Comparison of ENCODE assay signal across 8 mouse cellular contexts in genomic region chr6:37870245-37871136, GRCm38 (mm10). TPM values are rescaled to one million over a fixed set of nuclear protein-coding genes. Genes with fewer than 3 reads are reported as not detected.
DNase-seq lines count a peak whose midpoint lies in the region; ATAC-seq and TF ChIP-seq lines count a peak whose summit lies in the region.

Gene Trim24, plus strand, starts transcription at chr6:37870811.

- peak; percentile 49 for TF ChIP-seq POLR2A in kidney, adult 2 months (IDR thresholded peaks at IDR 0.05; ENCODE audit: low read depth, low read length)
- TF ChIP-seq POLR2A in spleen, adult 2 months (IDR thresholded peaks at IDR 0.05; ENCODE audit: low read depth, low read length), result peak; percentile 8; the same call in 1 of the 2 replicates

- no peak for TF ChIP-seq CTCF in kidney, adult 2 months (conservative IDR thresholded peaks at IDR 0.05; ENCODE audit: insufficient read depth, insufficient read length, low read depth, low read length)
- TF ChIP-seq CTCF in spleen, adult 2 months (IDR thresholded peaks at IDR 0.05; ENCODE audit: extremely low read depth, insufficient read depth, insufficient read length, insufficient replicate concordance), result no peak

- peaks cover 29% of the 10 kb centered on the region for H3K9me3 ChIP-seq in embryonic facial prominence, embryonic 13.5 days
- peaks cover 35% of the 10 kb centered on the region for H3K9me3 ChIP-seq in limb, embryonic 12.5 days
- peaks cover 24% of the 10 kb centered on the region for H3K9me3 ChIP-seq in midbrain, embryonic 15.5 days

- ATAC-seq in embryonic facial prominence, embryonic 13.5 days (ENCODE audit: insufficient number of reproducible peaks, insufficient read depth, low FRiP score, low TSS enrichment, low read depth), result peak; percentile 98
- peak; percentile 98 for ATAC-seq in limb, embryonic 12.5 days (ENCODE audit: insufficient number of reproducible peaks, insufficient read depth, low FRiP score, low TSS enrichment, low read depth)
- peak; percentile 98 for ATAC-seq in midbrain, embryonic 15.5 days (replicated peaks)

- H3K27me3 ChIP-seq in embryonic facial prominence, embryonic 13.5 days, result no peaks in the 10 kb centered on the region
- H3K27me3 ChIP-seq in kidney, adult 2 months (replicated peaks; ENCODE audit: control insufficient read depth, insufficient read depth, low read length), result no peaks in the 10 kb centered on the region
- no peaks in the 10 kb centered on the region for H3K27me3 ChIP-seq in limb, embryonic 12.5 days
- no peaks in the 10 kb centered on the region for H3K27me3 ChIP-seq in midbrain, embryonic 15.5 days (replicated peaks)
- no peaks in the 10 kb centered on the region for H3K27me3 ChIP-seq in spleen, adult 2 months (ENCODE audit: control insufficient read depth, insufficient read depth, low read length)

- H3K27ac ChIP-seq in embryonic facial prominence, embryonic 13.5 days, result peak within 1 kb of the TSS; percentile 98
- peak within 1 kb of the TSS; percentile 94 for H3K27ac ChIP-seq in kidney, adult 2 months (ENCODE audit: insufficient read depth, low read depth, low read length)
- H3K27ac ChIP-seq in limb, embryonic 12.5 days, result peak within 1 kb of the TSS; percentile 99
- H3K27ac ChIP-seq in midbrain, embryonic 15.5 days, result peak within 1 kb of the TSS; percentile 98
- H3K27ac ChIP-seq in spleen, adult 2 months (ENCODE audit: insufficient read depth, low read length), result peak within 1 kb of the TSS; percentile 95

- no peaks in the 10 kb centered on the region for H3K4me1 ChIP-seq in embryonic facial prominence, embryonic 13.5 days
- no peaks in the 10 kb centered on the region for H3K4me1 ChIP-seq in kidney, adult 2 months (ENCODE audit: control insufficient read depth, insufficient read depth, low read length)
- H3K4me1 ChIP-seq in limb, embryonic 12.5 days (replicated peaks), result 0 out of 2 replicates have a peak, but pooled peaks cover 7% of the 10 kb centered on the region
- 0 out of 2 replicates have a peak, but pooled peaks cover 2% of the 10 kb centered on the region for H3K4me1 ChIP-seq in midbrain, embryonic 15.5 days
- H3K4me1 ChIP-seq in spleen, adult 2 months (ENCODE audit: control insufficient read depth, insufficient read depth, insufficient read length), result no peaks in the 10 kb centered on the region; the same call in 1 of the 2 replicates

- H3K9ac ChIP-seq in embryonic facial prominence, embryonic 13.5 days, result peak within 1 kb of the TSS; percentile 97
- peak within 1 kb of the TSS; percentile 98 for H3K9ac ChIP-seq in limb, embryonic 12.5 days (replicated peaks)
- H3K9ac ChIP-seq in midbrain, embryonic 15.5 days, result peak within 1 kb of the TSS; percentile 76

- under 1% methylated on average over 75 of the region's 89 CpGs for WGBS in embryonic facial prominence, embryonic 13.5 days
- under 1% methylated on average over 82 of the region's 89 CpGs for WGBS in kidney, adult 2 months
- under 1% methylated on average over 58 of the region's 89 CpGs for WGBS in limb, embryonic 12.5 days
- under 1% methylated on average over 73 of the region's 89 CpGs for WGBS in midbrain, embryonic 15.5 days
- WGBS in spleen, adult 2 months, result under 1% methylated on average over 89 of the region's 89 CpGs

- H3K4me2 ChIP-seq in embryonic facial prominence, embryonic 13.5 days, result peak within 1 kb of the TSS; percentile 55
- peak within 1 kb of the TSS; percentile 54 for H3K4me2 ChIP-seq in limb, embryonic 12.5 days
- H3K4me2 ChIP-seq in midbrain, embryonic 15.5 days, result peak within 1 kb of the TSS; percentile 46

- H3K4me3 ChIP-seq in embryonic facial prominence, embryonic 13.5 days, result peak within 1 kb of the TSS; percentile 86
- H3K4me3 ChIP-seq in kidney, adult 2 months (ENCODE audit: insufficient read depth, low read depth, low read length), result peak within 1 kb of the TSS; percentile 78
- H3K4me3 ChIP-seq in limb, embryonic 12.5 days (replicated peaks), result peak within 1 kb of the TSS; percentile 91
- peak within 1 kb of the TSS; percentile 65 for H3K4me3 ChIP-seq in midbrain, embryonic 15.5 days
- H3K4me3 ChIP-seq in spleen, adult 2 months (ENCODE audit: extremely low read depth, insufficient read depth, insufficient read length), result peak within 1 kb of the TSS; percentile 69

- peaks cover 30% of the 10 kb centered on the region for H3K36me3 ChIP-seq in embryonic facial prominence, embryonic 13.5 days
- no peaks in the 10 kb centered on the region for H3K36me3 ChIP-seq in kidney, adult 2 months (ENCODE audit: control insufficient read depth, insufficient read depth, low read length)
- peaks cover 28% of the 10 kb centered on the region for H3K36me3 ChIP-seq in limb, embryonic 12.5 days
- H3K36me3 ChIP-seq in midbrain, embryonic 15.5 days (replicated peaks), result peaks cover 6% of the 10 kb centered on the region; the same call in 1 of the 2 replicates
- no peaks in the 10 kb centered on the region for H3K36me3 ChIP-seq in spleen, adult 2 months (ENCODE audit: control insufficient read depth, insufficient read depth, low read length)

- peak; percentile 99 for DNase-seq in 3134 (ENCODE audit: extremely low read depth, insufficient read length, low spot score)
- DNase-seq in adrenal gland, postnatal 36 days, result peak; percentile 97 to 99
- peak; percentile 92 to 97 for DNase-seq in heart, adult 18-20 months
- DNase-seq in kidney, adult 2 months, result peak; percentile 99
- peak; percentile 91 to 94 for DNase-seq in spleen, adult 2 months (ENCODE audit: low read depth in 1 of 2, low spot score in 2 of 2)

RNA-seq across cellular contexts. Expression of gene Trim24, which starts in this region (rescaled TPM):
- 10 to 100 TPM; 30.6 to 33.4 TPM for total RNA-seq in adrenal gland, postnatal 36 days (2021)
- 17.3 and 18.8 TPM in 2 replicates for polyA plus RNA-seq in embryonic facial prominence, embryonic 13.5 days (2015; fragmentation: Nextera tagmentation; extraction: Ambion mirVana)
- total RNA-seq in heart, adult 18-20 months (2021), result 10 to 100 TPM; 31.4 to 32.3 TPM
- 14.1 and 17.5 TPM in 2 replicates for polyA plus RNA-seq in kidney, adult 2 months (2012; rRNA removed)
- polyA plus RNA-seq in limb, embryonic 12.5 days (2016; fragmentation: Nextera tagmentation; extraction: Ambion mirVana), result 25.9 and 26.6 TPM in 2 replicates
- polyA plus RNA-seq in midbrain, embryonic 15.5 days (2015; fragmentation: Nextera tagmentation; extraction: Ambion mirVana), result 19.9 and 21.2 TPM in 2 replicates
- polyA plus RNA-seq in spleen, adult 2 months (2012; rRNA removed), result 11.5 and 11.7 TPM in 2 replicates

Comparison
In these comparisons a context has a peak if more than half of its experiments do, and no peak if none do; other contexts are left out.
1. Peak in every context shown above with its lines: DNase-seq, ATAC-seq, H3K4me3 ChIP-seq and H3K27ac ChIP-seq.